Mouse (Mus musculus) erythroblast, embryonic 14.5 days (primary cell): ENCODE results near the gene Gm21149.
"Not testable (repeated sequence)": the region's sequence is repeated elsewhere in the genome, so short reads cannot be mapped to it uniquely, and the experiment has no call there.

ENCODE experiments used
- GATA1 ChIP-seq: IDR thresholded peaks from 2 replicates; pipeline ENCODE4 v1.6.1; 2012; ENCODE audit warnings: low read length, inconsistent platforms, mixed read lengths
- TAL1 ChIP-seq: IDR thresholded peaks from 3 replicates; pipeline ENCODE4 v1.6.1; 2012; ENCODE audit warnings: low read length, inconsistent platforms, mixed read lengths

- not testable (repeated sequence) for TF ChIP-seq GATA1, TAL1
These were observed 8.3 kb upstream of the Gm21149 start for GRCm38 (mm10) chr5:15484616-15485015.
